Mouse (Mus musculus) embryonic facial prominence, embryonic 11.5 days (tissue): ENCODE data around the gene Mrvi1. TPM values are rescaled to one million over a fixed set of nuclear protein-coding genes. Genes with fewer than 3 reads are reported as not detected.

Experiments
- ATAC-seq: fragments of 200-750 bp; cut with Nextera tagmentation; replicated peaks from 2 replicates; pipeline ENCODE4 v1.8.0; 2017; ENCODE audit warnings: low read depth; ENCODE audit not compliant: insufficient number of reproducible peaks, low FRiP score, low TSS enrichment
- DNase-seq: peaks from one replicate; pipeline ENCODE4 v3.0.0-alpha.2; 2015; ENCODE audit warnings: low spot score
- H3K27ac ChIP-seq: fragments of 300-500 bp; sonication (generic); replicated peaks from 2 replicates; pipeline ENCODE4 v1.5.1; 2014; ENCODE audit warnings: mild to moderate bottlenecking, low read depth, low read length, control low read depth
- H3K27me3 ChIP-seq: fragments of 300-500 bp; sonication (generic); 2 replicates; pipeline ENCODE4 v1.6.1; 2014; ENCODE audit warnings: mild to moderate bottlenecking, low read length, moderate library complexity, mixed read lengths; ENCODE audit not compliant: control insufficient read depth, insufficient read depth
- H3K36me3 ChIP-seq: fragments of 300-500 bp; sonication (generic); replicated peaks from 2 replicates; pipeline ENCODE4 v1.6.1; 2014; ENCODE audit warnings: low read depth, mild to moderate bottlenecking, low read length, moderate library complexity, mixed read lengths; ENCODE audit not compliant: control insufficient read depth, insufficient read depth
- H3K4me1 ChIP-seq: fragments of 300-500 bp; sonication (generic); 2 replicates; pipeline ENCODE4 v1.6.1; 2014; ENCODE audit warnings: low read length, mixed read lengths; ENCODE audit not compliant: control insufficient read depth, insufficient read depth
- H3K4me2 ChIP-seq: fragments of 300-500 bp; sonication (generic); 2 replicates; pipeline ENCODE4 v1.6.1; 2014; ENCODE audit warnings: low read depth, mild to moderate bottlenecking, control low read depth, low read length, moderate library complexity
- H3K4me3 ChIP-seq: fragments of 300-500 bp; sonication (generic); 2 replicates; pipeline ENCODE4 v1.5.1; 2014; ENCODE audit warnings: low read depth, low read length, control low read depth
- H3K9ac ChIP-seq: fragments of 300-500 bp; sonication (generic); replicated peaks from 2 replicates; pipeline ENCODE4 v1.6.1; 2014; ENCODE audit warnings: mild to moderate bottlenecking, control low read depth, low read length
- H3K9me3 ChIP-seq: fragments of 300-500 bp; sonication (generic); replicated peaks from 2 replicates; pipeline ENCODE4 v1.6.1; 2016; ENCODE audit warnings: mild to moderate bottlenecking, low read length, inconsistent platforms, mixed read lengths; ENCODE audit not compliant: control insufficient read depth
- WGBS: fragments of 180-500 bp; shearing (Covaris S2); extraction: QIAGEN DNeasy Blood & Tissue Kit; methylation state at CpG from one replicate; pipeline ENCODE4 v1.1.7; 2014; 5-methylcytosine and 5-hydroxymethylcytosine counted together
- polyA plus RNA-seq: library from polyadenylated mRNA; unstranded; fragments of >200 nt; fragmentation: Nextera tagmentation; extraction: Ambion mirVana; gene quantifications from 2 replicates; pipeline ENCODE4 v1.2.1, GENCODE M21; 2014

The Mrvi1 gene
- polyA plus RNA-seq, 1 experiment from 2014 or later: 2.5 TPM

DNA sequence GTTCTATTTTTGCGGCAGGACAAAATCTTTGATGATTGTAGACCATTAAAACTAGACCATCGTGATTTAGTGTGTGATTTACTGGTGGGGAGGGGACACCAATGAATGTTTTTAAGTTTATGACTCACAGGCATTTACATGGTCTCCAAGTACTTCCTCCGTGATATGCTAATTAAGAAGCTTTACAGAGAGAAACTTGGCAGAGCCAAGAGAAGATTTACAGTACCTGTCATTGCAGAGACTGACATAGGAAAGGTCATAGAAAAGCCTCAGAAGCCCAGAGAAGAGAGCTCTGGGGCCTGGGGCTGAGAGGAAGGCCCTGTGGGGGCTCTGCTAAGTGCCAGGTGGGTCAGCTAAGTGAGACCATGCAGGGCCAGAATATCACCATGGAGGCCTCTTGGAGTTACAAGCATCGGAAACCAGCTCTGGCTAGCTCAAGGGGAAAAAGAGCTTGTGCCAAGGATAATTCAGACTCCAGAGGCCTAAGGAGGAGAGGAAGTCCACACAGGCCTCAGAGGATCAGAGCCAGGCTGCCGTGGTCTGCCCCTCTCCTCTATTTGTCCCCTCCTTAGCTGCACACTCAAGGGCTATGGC is 7.1 kb upstream of the Mrvi1 start:
- Histone ChIP-seq H3K36me3 (no peaks in the 10 kb centered on the region), H3K27me3 (no peaks in the 10 kb centered on the region), H3K4me1 (no peaks in the 10 kb centered on the region; the same call in 1 of the 2 replicates), H3K9ac (no peak overlapping the region), H3K4me3 (no peak overlapping the region), H3K4me2 (no peak overlapping the region), H3K27ac (no peak overlapping the region), H3K9me3 (no peaks in the 10 kb centered on the region)
- DNase-seq (no peak), ATAC-seq (no peak)
- WGBS: 80% methylated on average over 5 of the region's 5 CpGs

DNA sequence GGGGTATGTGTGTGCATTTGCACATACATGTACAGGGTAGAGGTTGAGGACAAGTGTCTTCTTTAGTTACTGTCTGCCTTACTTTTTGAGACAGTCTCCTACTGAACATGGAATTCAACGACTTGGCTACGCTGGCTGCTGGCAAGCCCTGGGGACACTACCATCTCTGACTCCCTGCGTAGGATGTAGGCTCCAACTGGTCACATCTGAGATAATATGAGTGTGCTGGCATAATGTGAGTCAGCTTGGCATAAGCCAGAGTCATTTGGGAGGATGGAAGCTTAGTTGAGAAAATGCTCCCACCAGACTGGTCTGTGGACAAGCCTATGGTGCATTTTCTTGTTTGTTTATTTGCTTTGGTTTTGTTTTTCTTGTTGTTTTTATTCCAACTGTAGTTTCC is 5.8 kb upstream of the Mrvi1 start:
- 81% methylated on average over 3 of the region's 3 CpGs for WGBS
- no peak overlapping the region for H3K27ac ChIP-seq
- ATAC-seq: no peak
- H3K4me3 ChIP-seq: no peak overlapping the region
- H3K27me3 ChIP-seq: no peaks in the 10 kb centered on the region
- H3K9ac ChIP-seq: no peak overlapping the region
- H3K36me3 ChIP-seq: no peaks in the 10 kb centered on the region
- H3K4me1 ChIP-seq: no peaks in the 10 kb centered on the region; the same call in 1 of the 2 replicates
- DNase-seq: no peak
- H3K9me3 ChIP-seq: no peaks in the 10 kb centered on the region
- H3K4me2 ChIP-seq: no peak overlapping the region

DNA sequence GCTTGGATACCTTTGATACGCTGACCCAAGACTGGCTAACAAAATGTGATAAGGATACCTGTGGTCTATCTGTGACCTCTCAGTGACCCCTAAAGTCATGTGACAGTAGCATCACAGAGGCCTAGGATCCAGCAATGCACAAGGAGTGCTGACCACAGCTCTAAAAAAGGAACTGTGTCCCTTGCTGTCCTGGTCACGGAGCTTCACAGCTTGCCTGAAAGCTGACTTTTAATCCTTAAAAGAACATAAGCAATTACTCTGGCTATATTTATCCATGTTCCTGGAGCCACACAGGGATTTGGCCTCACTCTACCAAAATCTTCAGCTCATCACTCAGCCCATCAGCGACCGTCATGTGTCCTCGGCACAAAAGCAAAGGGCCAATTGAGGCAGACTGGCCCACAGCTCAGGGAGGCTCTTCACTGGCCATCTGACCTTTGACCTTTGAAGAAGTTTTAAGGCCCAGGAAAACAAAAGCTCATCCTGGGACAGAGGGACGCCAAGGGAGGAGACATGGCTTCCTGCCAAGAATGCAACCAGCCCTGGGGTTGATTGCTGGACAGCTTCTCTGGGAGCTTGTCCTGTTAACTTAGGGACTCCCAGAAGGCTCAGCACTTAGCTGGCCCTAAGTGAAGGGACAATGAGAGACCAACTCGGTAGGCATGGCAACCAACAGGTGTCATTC is 3.5 kb upstream of the Mrvi1 start:
- Histone ChIP-seq H3K9me3 (no peaks in the 10 kb centered on the region), H3K4me3 (no peak overlapping the region), H3K36me3 (no peaks in the 10 kb centered on the region), H3K4me1 (no peaks in the 10 kb centered on the region), H3K27ac (no peak overlapping the region), H3K27me3 (no peaks in the 10 kb centered on the region), H3K4me2 (no peak overlapping the region), H3K9ac (no peak overlapping the region)
- DNase-seq (no peak), ATAC-seq (no peak)
- 63% methylated on average over 7 of the region's 7 CpGs for WGBS

DNA sequence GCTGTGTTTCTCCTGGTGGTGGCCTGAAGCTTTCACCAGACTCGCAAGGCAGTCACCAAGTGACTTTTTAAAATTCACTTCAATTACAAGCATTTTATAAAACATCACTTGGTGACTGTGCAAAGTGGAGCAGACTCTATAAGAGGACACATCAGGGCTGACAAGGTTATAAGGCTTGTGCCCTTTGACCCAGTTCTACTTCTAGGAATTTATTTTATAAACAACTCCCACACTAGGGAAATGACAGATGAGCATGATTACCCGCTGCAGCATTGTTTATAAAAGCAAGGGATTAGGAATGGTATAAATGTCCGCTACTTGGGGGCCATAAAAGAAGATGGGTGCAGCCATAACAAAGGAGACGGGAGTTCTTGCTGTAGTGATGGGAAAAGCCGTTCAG is 1.4 kb upstream of the Mrvi1 start:
- Histone ChIP-seq H3K27me3 (no peaks in the 10 kb centered on the region), H3K36me3 (no peaks in the 10 kb centered on the region), H3K4me3 (no peak overlapping the region), H3K4me2 (no peak overlapping the region), H3K9ac (no peak overlapping the region), H3K27ac (no peak overlapping the region), H3K4me1 (no peaks in the 10 kb centered on the region), H3K9me3 (no peaks in the 10 kb centered on the region)
- 62% methylated on average over 5 of the region's 5 CpGs for WGBS
- no peak for ATAC-seq
- no peak for DNase-seq

DNA sequence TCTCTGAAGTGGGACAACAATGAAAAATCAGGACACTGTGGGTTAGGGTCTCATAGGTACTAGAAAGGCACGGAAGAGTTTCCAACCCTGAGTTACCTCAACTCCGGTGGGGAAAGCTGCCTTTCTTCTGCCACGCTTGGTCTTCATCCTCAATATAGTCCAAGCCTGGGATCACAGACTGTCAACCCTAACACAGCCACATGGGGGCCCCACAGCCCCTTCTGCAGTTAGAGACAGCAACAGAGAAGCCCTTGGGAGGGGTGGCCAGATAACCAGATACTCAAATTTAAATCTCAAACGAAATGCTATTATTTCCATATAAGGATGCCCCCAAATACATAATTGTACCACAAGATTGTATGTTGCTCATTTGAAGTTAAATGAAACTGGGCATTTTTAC is 503 bp upstream of the Mrvi1 start:
- Histone ChIP-seq H3K4me1 (no peaks in the 10 kb centered on the region), H3K27ac (no peak overlapping the region), H3K9ac (no peak overlapping the region), H3K4me3 (no peak overlapping the region), H3K27me3 (no peaks in the 10 kb centered on the region), H3K4me2 (no peak overlapping the region), H3K9me3 (no peaks in the 10 kb centered on the region), H3K36me3 (no peaks in the 10 kb centered on the region)
- no peak for ATAC-seq
- no peak for DNase-seq
- 64% methylated on average over 4 of the region's 4 CpGs for WGBS

DNA sequence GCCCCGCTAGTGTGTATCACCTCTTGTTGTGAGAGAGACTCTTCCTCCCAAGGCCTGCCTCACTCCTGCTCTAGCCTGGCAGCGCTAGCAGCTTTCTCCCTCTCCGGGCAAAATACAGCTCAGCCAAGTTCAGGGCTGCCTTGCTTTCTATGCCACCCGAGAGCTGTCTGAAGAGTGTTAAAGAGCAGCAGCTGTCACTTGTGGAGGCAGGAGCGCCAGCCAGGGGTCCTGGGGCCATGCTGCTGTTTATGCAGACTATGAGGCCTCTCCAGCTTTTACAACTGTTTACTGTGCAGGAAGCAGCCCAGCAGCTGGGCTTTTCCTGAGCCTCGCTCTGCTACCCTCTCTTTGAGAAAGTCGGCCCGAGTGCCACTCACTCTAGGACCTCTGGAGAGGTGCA is 1.2 kb downstream of the Mrvi1 start:
- Histone ChIP-seq H3K27ac (no peak overlapping the region), H3K36me3 (no peaks in the 10 kb centered on the region), H3K9ac (no peak overlapping the region), H3K9me3 (no peaks in the 10 kb centered on the region), H3K4me2 (no peak overlapping the region), H3K4me1 (no peaks in the 10 kb centered on the region), H3K27me3 (no peaks in the 10 kb centered on the region), H3K4me3 (no peak overlapping the region)
- 69% methylated on average over 8 of the region's 8 CpGs for WGBS
- DNase-seq (no peak), ATAC-seq (no peak)

DNA sequence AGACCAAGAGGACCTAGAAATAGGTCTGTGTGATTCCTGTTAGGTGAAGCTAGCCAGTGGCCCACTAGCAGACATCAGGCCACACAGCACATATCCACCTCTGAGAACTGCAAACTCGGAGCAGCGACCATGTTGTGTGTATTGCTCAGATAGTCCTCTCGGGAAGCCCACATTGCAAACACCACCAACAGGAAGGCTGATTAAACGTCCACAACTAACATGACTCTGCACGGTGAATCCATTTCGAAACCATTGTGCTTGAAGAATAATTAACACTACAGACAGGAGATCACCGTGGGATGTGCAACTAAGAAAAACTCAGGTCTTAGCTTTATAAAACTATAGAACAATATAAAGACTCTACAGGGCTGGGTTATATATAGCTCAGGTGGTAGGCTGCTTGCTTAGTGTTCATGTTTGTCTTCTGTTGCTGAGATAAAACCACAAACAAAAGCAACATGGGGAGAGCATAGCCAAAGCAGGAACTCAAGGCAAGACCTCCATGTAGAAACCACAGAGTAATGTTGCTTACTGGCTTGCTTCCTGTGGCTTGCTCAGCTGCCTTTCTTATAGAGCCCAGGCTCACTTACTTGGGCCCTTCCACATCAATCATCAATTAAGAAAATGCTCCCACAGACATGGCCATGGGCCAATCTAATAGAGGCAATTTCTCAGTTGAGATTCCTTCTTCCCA is 4.4 kb downstream of the Mrvi1 start:
- Histone ChIP-seq H3K4me1 (no peaks in the 10 kb centered on the region), H3K27me3 (no peaks in the 10 kb centered on the region), H3K4me2 (no peak overlapping the region), H3K9ac (no peak overlapping the region), H3K9me3 (no peaks in the 10 kb centered on the region), H3K36me3 (no peaks in the 10 kb centered on the region), H3K4me3 (no peak overlapping the region), H3K27ac (no peak overlapping the region)
- no peak for DNase-seq
- WGBS: 90% methylated on average over 7 of the region's 7 CpGs
- no peak for ATAC-seq

DNA sequence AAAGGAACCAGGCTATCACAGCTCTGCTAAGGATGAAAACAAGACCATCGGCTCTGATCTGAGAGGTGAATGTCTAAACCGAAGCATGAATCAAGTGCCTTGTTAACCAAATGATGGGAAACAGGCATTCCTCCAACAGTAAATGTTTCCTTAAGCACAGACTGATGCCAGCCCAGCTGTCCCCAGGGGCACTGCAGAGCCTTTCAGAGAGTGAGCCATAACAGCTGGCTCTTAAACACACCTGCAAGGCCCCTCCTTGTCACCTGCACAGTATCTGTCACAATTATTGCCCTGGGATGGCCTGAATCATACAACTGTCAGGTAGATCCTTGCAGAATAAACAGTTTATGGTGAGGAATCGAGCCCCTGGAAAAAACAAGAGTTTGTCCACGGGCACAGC is 8.8 kb downstream of the Mrvi1 start:
- 70% methylated on average over 4 of the region's 4 CpGs for WGBS
- no peaks in the 10 kb centered on the region for H3K27me3 ChIP-seq
- no peak for DNase-seq

More for the DNA sequence above, 8.8 kb downstream of the Mrvi1 start:
- H3K27ac ChIP-seq: no peak overlapping the region
- H3K4me2 ChIP-seq: no peak overlapping the region
- H3K9ac ChIP-seq: no peak overlapping the region
- ATAC-seq: no peak
- no peaks in the 10 kb centered on the region for H3K4me1 ChIP-seq
- H3K4me3 ChIP-seq: no peak overlapping the region
- H3K9me3 ChIP-seq: no peaks in the 10 kb centered on the region
- no peaks in the 10 kb centered on the region for H3K36me3 ChIP-seq
